Mouse (Mus musculus): ENCODE results near the gene Arhgdia. TPM values are rescaled to one million over a fixed set of nuclear protein-coding genes. Genes with fewer than 3 reads are reported as not detected.

The Arhgdia gene
- polyA plus RNA-seq, 1 experiment from 2014 or later, result 360 TPM

GRCm38 (mm10) chr11:120538955-120539284, 42.5 kb downstream of the Arhgdia start:
- no peak for ATAC-seq (ENCODE audit: insufficient number of reproducible peaks, insufficient read depth, low FRiP score, low read depth)
- H3K4me3 ChIP-seq (ENCODE audit: control insufficient read depth in 1 of 2, insufficient read depth in 1 of 2, low read depth in 1 of 2, low read length in 2 of 2), result no peak overlapping the region
- H3K27ac ChIP-seq (replicated peaks in 1 of 2; ENCODE audit: control insufficient read depth in 1 of 2, insufficient read depth in 1 of 2, low read depth in 2 of 2, low read length in 2 of 2), result peak overlapping the region in 1 of 2 experiments; percentile 34; a peak in 1 of 4 replicates
- no peak overlapping the region for H3K4me2 ChIP-seq (ENCODE audit: low read length)
- peaks cover 18% of the 10 kb centered on the region for H3K36me3 ChIP-seq (ENCODE audit: control insufficient read depth, insufficient read depth, low read length)
- H3K4me1 ChIP-seq (ENCODE audit: control insufficient read depth in 2 of 2, insufficient read depth in 2 of 2, low read length in 2 of 2), result peaks cover 24 to 33% of the 10 kb centered on the region in 2 experiments
- H3K9me3 ChIP-seq (ENCODE audit: control insufficient read depth, low read length), result no peaks in the 10 kb centered on the region
- WGBS, result 44% methylated on average over 8 of the region's 8 CpGs
- peaks cover 7% of the 10 kb centered on the region; the same call in 1 of the 2 replicates for H3K27me3 ChIP-seq (ENCODE audit: control insufficient read depth, insufficient read depth, low read length)
- H3K9ac ChIP-seq (ENCODE audit: low read length), result peak overlapping the region; percentile 38; the same call in 1 of the 2 replicates

- 0 out of 2 replicates have a peak overlapping the region, but pooled peaks have one; percentile 38 for H3K9ac ChIP-seq (ENCODE audit: low read length)
- H3K4me1 ChIP-seq (ENCODE audit: control insufficient read depth in 2 of 2, insufficient read depth in 2 of 2, low read length in 2 of 2), result peaks cover 24 to 33% of the 10 kb centered on the region in 2 experiments
- no peaks in the 10 kb centered on the region for H3K9me3 ChIP-seq (ENCODE audit: control insufficient read depth, low read length)
- H3K27ac ChIP-seq (replicated peaks in 1 of 2; ENCODE audit: control insufficient read depth in 1 of 2, insufficient read depth in 1 of 2, low read depth in 2 of 2, low read length in 2 of 2), result peak overlapping the region in 1 of 2 experiments; percentile 34; a peak in 1 of 4 replicates
- no peak overlapping the region for H3K4me3 ChIP-seq (ENCODE audit: control insufficient read depth in 1 of 2, insufficient read depth in 1 of 2, low read depth in 1 of 2, low read length in 2 of 2)
- peaks cover 8% of the 10 kb centered on the region; the same call in 1 of the 2 replicates for H3K27me3 ChIP-seq (ENCODE audit: control insufficient read depth, insufficient read depth, low read length)
- peaks cover 13% of the 10 kb centered on the region for H3K36me3 ChIP-seq (ENCODE audit: control insufficient read depth, insufficient read depth, low read length)
- ATAC-seq (ENCODE audit: insufficient number of reproducible peaks, insufficient read depth, low FRiP score, low read depth), result peak; percentile 24; the same call in 1 of the 2 replicates
- 40% methylated on average over 3 of the region's 3 CpGs for WGBS
- no peak overlapping the region for H3K4me2 ChIP-seq (ENCODE audit: low read length)
These were observed 42.9 kb downstream of the Arhgdia start for GRCm38 (mm10) chr11:120538485-120538884.

GRCm38 (mm10) chr11:120535804-120536203, 45.6 kb downstream of the Arhgdia start:
- no peak overlapping the region for H3K27ac ChIP-seq (replicated peaks in 1 of 2; ENCODE audit: control insufficient read depth in 1 of 2, insufficient read depth in 1 of 2, low read depth in 2 of 2, low read length in 2 of 2)

GRCm38 (mm10) chr11:120535145-120535544, 46.3 kb downstream of the Arhgdia start:
- Histone ChIP-seq H3K9ac (ENCODE audit: low read length) (no peak overlapping the region), H3K4me3 (ENCODE audit: control insufficient read depth in 1 of 2, insufficient read depth in 1 of 2, low read depth in 1 of 2, low read length in 2 of 2) (no peak overlapping the region), H3K36me3 (ENCODE audit: control insufficient read depth, insufficient read depth, low read length) (no peaks in the 10 kb centered on the region), H3K4me2 (ENCODE audit: low read length) (no peak overlapping the region), H3K27me3 (ENCODE audit: control insufficient read depth, insufficient read depth, low read length) (peaks cover 40% of the 10 kb centered on the region), H3K9me3 (ENCODE audit: control insufficient read depth, low read length) (no peaks in the 10 kb centered on the region), H3K4me1 (ENCODE audit: control insufficient read depth in 2 of 2, insufficient read depth in 2 of 2, low read length in 2 of 2) (peaks cover 25 to 28% of the 10 kb centered on the region in 2 experiments), H3K27ac (replicated peaks in 1 of 2; ENCODE audit: control insufficient read depth in 1 of 2, insufficient read depth in 1 of 2, low read depth in 2 of 2, low read length in 2 of 2) (no peak overlapping the region)
- WGBS, result 50% methylated on average over 3 of the region's 3 CpGs
- no peak for ATAC-seq (ENCODE audit: insufficient number of reproducible peaks, insufficient read depth, low FRiP score, low read depth)

More at GRCm38 (mm10) chr11:120535804-120536203, 45.6 kb downstream of the Arhgdia start:
- Histone ChIP-seq H3K4me2 (ENCODE audit: low read length) (no peak overlapping the region), H3K9ac (ENCODE audit: low read length) (no peak overlapping the region), H3K4me3 (ENCODE audit: control insufficient read depth in 1 of 2, insufficient read depth in 1 of 2, low read depth in 1 of 2, low read length in 2 of 2) (no peak overlapping the region), H3K4me1 (ENCODE audit: control insufficient read depth in 2 of 2, insufficient read depth in 2 of 2, low read length in 2 of 2) (peaks cover 21 to 23% of the 10 kb centered on the region in 2 experiments), H3K27me3 (ENCODE audit: control insufficient read depth, insufficient read depth, low read length) (peaks cover 34% of the 10 kb centered on the region), H3K36me3 (ENCODE audit: control insufficient read depth, insufficient read depth, low read length) (no peaks in the 10 kb centered on the region), H3K9me3 (ENCODE audit: control insufficient read depth, low read length) (no peaks in the 10 kb centered on the region)
- 74% methylated on average over 3 of the region's 3 CpGs for WGBS
- ATAC-seq (ENCODE audit: insufficient number of reproducible peaks, insufficient read depth, low FRiP score, low read depth), result no peak

- Histone ChIP-seq H3K4me2 (ENCODE audit: low read length) (no peak overlapping the region), H3K4me3 (ENCODE audit: control insufficient read depth in 1 of 2, insufficient read depth in 1 of 2, low read depth in 1 of 2, low read length in 2 of 2) (no peak overlapping the region), H3K9me3 (ENCODE audit: control insufficient read depth, low read length) (no peaks in the 10 kb centered on the region), H3K27me3 (ENCODE audit: control insufficient read depth, insufficient read depth, low read length) (peaks cover 51% of the 10 kb centered on the region), H3K27ac (replicated peaks in 1 of 2; ENCODE audit: control insufficient read depth in 1 of 2, insufficient read depth in 1 of 2, low read depth in 2 of 2, low read length in 2 of 2) (no peak overlapping the region), H3K36me3 (ENCODE audit: control insufficient read depth, insufficient read depth, low read length) (no peaks in the 10 kb centered on the region), H3K4me1 (ENCODE audit: control insufficient read depth in 2 of 2, insufficient read depth in 2 of 2, low read length in 2 of 2) (peaks cover 16 to 19% of the 10 kb centered on the region in 2 experiments), H3K9ac (ENCODE audit: low read length) (no peak overlapping the region)
- no peak for ATAC-seq (ENCODE audit: insufficient number of reproducible peaks, insufficient read depth, low FRiP score, low read depth)
- 76% methylated on average over 8 of the region's 8 CpGs for WGBS
These were observed 47.3 kb downstream of the Arhgdia start for GRCm38 (mm10) chr11:120534093-120534492.

GRCm38 (mm10) chr11:120531646-120532045, 49.8 kb downstream of the Arhgdia start:
- Histone ChIP-seq H3K36me3 (ENCODE audit: control insufficient read depth, insufficient read depth, low read length) (no peaks in the 10 kb centered on the region), H3K4me1 (ENCODE audit: control insufficient read depth in 2 of 2, insufficient read depth in 2 of 2, low read length in 2 of 2) (peaks cover 6 to 8% of the 10 kb centered on the region in 2 experiments; a peak in 3 of 4 replicates), H3K4me2 (ENCODE audit: low read length) (no peak overlapping the region), H3K9me3 (ENCODE audit: control insufficient read depth, low read length) (no peaks in the 10 kb centered on the region), H3K9ac (ENCODE audit: low read length) (no peak overlapping the region), H3K27ac (replicated peaks in 1 of 2; ENCODE audit: control insufficient read depth in 1 of 2, insufficient read depth in 1 of 2, low read depth in 2 of 2, low read length in 2 of 2) (no peak overlapping the region), H3K27me3 (ENCODE audit: control insufficient read depth, insufficient read depth, low read length) (peaks cover 65% of the 10 kb centered on the region), H3K4me3 (ENCODE audit: control insufficient read depth in 1 of 2, insufficient read depth in 1 of 2, low read depth in 1 of 2, low read length in 2 of 2) (peak overlapping the region in 1 of 2 experiments; percentile 41; a peak in 1 of 4 replicates)
- WGBS, result 33% methylated on average over 9 of the region's 9 CpGs
- no peak for ATAC-seq (ENCODE audit: insufficient number of reproducible peaks, insufficient read depth, low FRiP score, low read depth)

GRCm38 (mm10) chr11:120530085-120530964, 51.1 kb downstream of the Arhgdia start, which contains the start of gene Gcgr:
Gcgr (plus strand) TSS chr11:120530699.
- no peaks in the 10 kb centered on the region for H3K9me3 ChIP-seq (ENCODE audit: control insufficient read depth, low read length)
- H3K27ac ChIP-seq (replicated peaks in 1 of 2; ENCODE audit: control insufficient read depth in 1 of 2, insufficient read depth in 1 of 2, low read depth in 2 of 2, low read length in 2 of 2), result no peak within 1 kb of the TSS
- no peak for ATAC-seq (ENCODE audit: insufficient number of reproducible peaks, insufficient read depth, low FRiP score, low read depth)
- 7% methylated on average over 58 of the region's 62 CpGs for WGBS
- H3K36me3 ChIP-seq (ENCODE audit: control insufficient read depth, insufficient read depth, low read length), result no peaks in the 10 kb centered on the region
- peak within 1 kb of the TSS; percentile 63 for H3K9ac ChIP-seq (ENCODE audit: low read length)
- H3K4me1 ChIP-seq (ENCODE audit: control insufficient read depth in 2 of 2, insufficient read depth in 2 of 2, low read length in 2 of 2), result peaks cover 6 to 8% of the 10 kb centered on the region in 2 experiments; a peak in 3 of 4 replicates
- H3K27me3 ChIP-seq (ENCODE audit: control insufficient read depth, insufficient read depth, low read length), result peaks cover 65% of the 10 kb centered on the region
- H3K4me2 ChIP-seq (ENCODE audit: low read length), result peak within 1 kb of the TSS; percentile 73
- peak within 1 kb of the TSS; percentile 41 to 46 for H3K4me3 ChIP-seq (ENCODE audit: control insufficient read depth in 1 of 2, insufficient read depth in 1 of 2, low read depth in 1 of 2, low read length in 2 of 2)

Measured in heart, embryonic 14.5 days (tissue).